ENCODE assay signal across 20 mouse cellular contexts in the genomic region with DNA sequence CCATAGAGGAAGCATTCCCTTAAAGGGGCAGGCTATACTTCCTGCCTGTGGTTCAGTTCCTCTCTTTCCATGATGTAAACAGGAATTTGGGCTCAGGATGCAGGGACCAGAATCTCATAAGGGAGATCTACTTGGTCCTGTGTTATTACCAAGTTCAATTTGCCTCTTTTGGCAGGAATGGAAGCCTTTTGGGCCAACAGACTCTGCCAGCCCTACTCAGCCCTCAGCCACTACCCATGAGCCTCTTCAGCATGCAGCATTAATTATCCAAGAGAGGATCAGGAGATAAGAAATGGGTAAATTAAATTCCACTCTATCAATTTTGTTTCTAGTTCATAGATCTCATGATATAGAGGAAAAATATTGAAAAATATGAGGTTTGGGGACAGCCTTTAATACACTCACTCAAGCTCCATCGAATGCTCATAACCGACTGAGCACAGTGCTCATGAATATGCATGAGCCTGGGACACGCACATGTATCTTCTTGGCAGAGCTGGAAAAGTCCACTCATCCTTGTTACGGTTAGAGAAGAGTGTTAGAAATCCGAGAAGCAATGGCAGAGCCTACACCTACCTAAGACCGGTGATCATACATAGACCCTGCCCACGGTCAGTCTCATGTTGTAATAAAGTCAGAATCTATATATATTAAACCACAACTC.
DNase-seq lines count a peak whose midpoint lies in the region; ATAC-seq and TF ChIP-seq lines count a peak whose summit lies in the region.
"Had no signal": no experiment of that assay in that cellular context is flagged by ENCODE, and none has a peak within 500 bp of the region (broad histone marks: within the 10 kb centered on the region; RNA-seq: fewer than 3 reads in every experiment).

No protein-coding gene starts in this region.

- WGBS in neural tube, embryonic 14.5 days: 41% methylated on average over 7 of the region's 7 CpGs

- H3K9me3 ChIP-seq in neural tube, embryonic 14.5 days (ENCODE audit: control insufficient read depth, low read length): no peaks in the 10 kb centered on the region
- H3K9me3 ChIP-seq: embryonic facial prominence, embryonic 10.5 days; heart, embryonic 13.5 days; intestine, embryonic 15.5 days had no signal

- no peaks in the 10 kb centered on the region for H3K4me1 ChIP-seq in neural tube, embryonic 14.5 days (ENCODE audit: control insufficient read depth, insufficient read depth, low read length)
- H3K4me1 ChIP-seq: intestine, embryonic 15.5 days had no signal

- TF ChIP-seq CTCF in left cerebral cortex, adult 2 months (IDR thresholded peaks at IDR 0.05): no peak

- no peaks in the 10 kb centered on the region for H3K27me3 ChIP-seq in neural tube, embryonic 14.5 days (ENCODE audit: control insufficient read depth, insufficient read depth, low read length)
- H3K27me3 ChIP-seq: heart, embryonic 13.5 days; intestine, embryonic 15.5 days had no signal

- DNase-seq in cerebellum, postnatal 14 days: peak; percentile 32 to 43
- DNase-seq in cerebellum, postnatal 36 days: no peak
- peak; percentile 51 for DNase-seq in left cerebral cortex, postnatal 4 days
- no peak for DNase-seq in left cerebral cortex, adult 8-10 months (ENCODE audit: low spot score in 2 of 2)
- peak; percentile 34 for DNase-seq in retina, postnatal 1 day
- DNase-seq in retina, embryonic 14.5 days (ENCODE audit: low spot score): no peak
- no peak for DNase-seq in left cerebral cortex, adult 2 months (ENCODE audit: extremely low spot score in 1 of 2, low spot score in 2 of 2)
- DNase-seq: adrenal gland, postnatal 10 days; cerebellum, adult 18-20 months; gastrocnemius, postnatal 10 days; heart, adult 18-20 months; liver; right cerebral cortex, postnatal 4 days had no signal

- intact Hi-C loops in left cerebral cortex, postnatal 4 days (cut with DNase I): no loop called here
- intact Hi-C loops in left cerebral cortex, adult 2 months (cut with DNase I): no loop called here

- ATAC-seq in neural tube, embryonic 14.5 days (ENCODE audit: low read depth): peak; percentile 60; the same call in 1 of the 2 replicates
- ATAC-seq: activated CD4-positive, CD25-positive, alpha-beta regulatory T cell, adult 4 months; CD4-positive, CD25-positive, alpha-beta regulatory T cell, adult 4 months; intestine, embryonic 15.5 days; lung, postnatal 0 days had no signal

- H3K27ac ChIP-seq in neural tube, embryonic 14.5 days (ENCODE audit: low read depth, low read length): no peak overlapping the region
- H3K27ac ChIP-seq in left cerebral cortex, adult 2 months: no peak overlapping the region
- H3K27ac ChIP-seq: embryonic facial prominence, embryonic 10.5 days; heart, embryonic 13.5 days; intestine, embryonic 15.5 days had no signal

- H3K4me2 ChIP-seq in neural tube, embryonic 14.5 days (ENCODE audit: low read depth, low read length): no peak overlapping the region
- H3K4me2 ChIP-seq: heart, embryonic 13.5 days; intestine, embryonic 15.5 days had no signal

- no peak overlapping the region for H3K9ac ChIP-seq in neural tube, embryonic 14.5 days (replicated peaks; ENCODE audit: low read depth, low read length)
- H3K9ac ChIP-seq: heart, embryonic 13.5 days; intestine, embryonic 15.5 days had no signal

- no peak overlapping the region for H3K4me3 ChIP-seq in neural tube, embryonic 14.5 days (ENCODE audit: low read depth, low read length)
- H3K4me3 ChIP-seq in left cerebral cortex, adult 2 months: no peak overlapping the region
- H3K4me3 ChIP-seq: embryonic facial prominence, embryonic 10.5 days; heart, embryonic 13.5 days; intestine, embryonic 15.5 days had no signal

- H3K36me3 ChIP-seq in neural tube, embryonic 14.5 days (ENCODE audit: control insufficient read depth, insufficient read depth, low read length): no peaks in the 10 kb centered on the region
- H3K36me3 ChIP-seq: embryonic facial prominence, embryonic 10.5 days; heart, embryonic 13.5 days; intestine, embryonic 15.5 days had no signal

Comparison
In these comparisons a context has a peak if more than half of its experiments do, and no peak if none do; other contexts are left out.
1. DNase-seq: peak in cerebellum, postnatal 14 days (2 of 2), left cerebral cortex, postnatal 4 days (single experiment) and retina, postnatal 1 day (single experiment); none in cerebellum, postnatal 36 days (0 of 2), left cerebral cortex, adult 8-10 months (0 of 2), retina, embryonic 14.5 days (single experiment) and left cerebral cortex, adult 2 months (0 of 2).